Mouse (Mus musculus) megakaryocyte, embryonic 14.5 days (primary cell): ENCODE data around the gene Arfip2.

Experiments used
- FLI1 ChIP-seq: IDR thresholded peaks from 2 replicates; pipeline ENCODE4 v1.6.1; 2012; ENCODE audit warnings: low read length, inconsistent platforms, mixed read lengths
- GATA1 ChIP-seq: IDR thresholded peaks from 3 replicates; pipeline ENCODE4 v1.6.1; 2012; ENCODE audit warnings: mixed read lengths, low read length, inconsistent platforms, borderline replicate concordance

- TF ChIP-seq GATA1 (no peak), FLI1 (no peak)
Observed at GRCm38 (mm10) chr7:105685541-105686197, 45.5 kb upstream of the Arfip2 start.
